12 mouse cellular contexts compared by ENCODE assay signal in genomic region chr13:38070945-38071344, GRCm38 (mm10). TPM values are rescaled to one million over a fixed set of nuclear protein-coding genes. Genes with fewer than 3 reads are reported as not detected.
DNase-seq lines count a peak whose midpoint lies in the region; ATAC-seq lines count a peak whose summit lies in the region.
"Had no signal": no experiment of that assay in that cellular context is flagged by ENCODE, and none has a peak within 500 bp of the region (broad histone marks: within the 10 kb centered on the region; RNA-seq: fewer than 3 reads in every experiment).

No protein-coding gene starts in this region.

- no peak for ATAC-seq in kidney, embryonic 16.5 days (ENCODE audit: low FRiP score, low TSS enrichment)
- ATAC-seq in limb, embryonic 15.5 days (ENCODE audit: insufficient number of reproducible peaks, low FRiP score, low TSS enrichment, low read depth): no peak
- no peak for ATAC-seq in monocyte, adult 5-6 weeks (replicated peaks; ENCODE audit: insufficient number of reproducible peaks, low FRiP score, low TSS enrichment, poor library complexity, severe bottlenecking)

- H3K4me2 ChIP-seq in kidney, embryonic 16.5 days (replicated peaks; ENCODE audit: low read depth, low read length): no peak overlapping the region
- H3K4me2 ChIP-seq in limb, embryonic 15.5 days: no peak overlapping the region
- H3K4me2 ChIP-seq: limb, embryonic 13.5 days; midbrain, embryonic 11.5 days had no signal

- no peaks in the 10 kb centered on the region for H3K36me3 ChIP-seq in kidney, embryonic 16.5 days (ENCODE audit: insufficient read depth, low read length)
- no peaks in the 10 kb centered on the region; the same call in 1 of the 2 replicates for H3K36me3 ChIP-seq in limb, embryonic 15.5 days
- H3K36me3 ChIP-seq: limb, embryonic 13.5 days had no signal

- no peak overlapping the region for H3K4me3 ChIP-seq in kidney, embryonic 16.5 days (ENCODE audit: low read length)
- H3K4me3 ChIP-seq in limb, embryonic 15.5 days: no peak overlapping the region
- H3K4me3 ChIP-seq: limb, embryonic 13.5 days had no signal

- H3K4me1 ChIP-seq in kidney, embryonic 16.5 days (ENCODE audit: insufficient read depth, low read length): peaks cover 6% of the 10 kb centered on the region; the same call in 1 of the 2 replicates
- 0 out of 2 replicates have a peak, but pooled peaks cover 5% of the 10 kb centered on the region for H3K4me1 ChIP-seq in limb, embryonic 15.5 days
- H3K4me1 ChIP-seq: limb, embryonic 13.5 days had no signal

- 61% methylated on average over 4 of the region's 4 CpGs for WGBS in kidney, embryonic 16.5 days
- 47% methylated on average over 4 of the region's 4 CpGs for WGBS in limb, embryonic 15.5 days

- DNase-seq in kidney, postnatal 14 days: peak; percentile 25
- DNase-seq in R1 (ENCODE audit: low read depth, low spot score): peak; percentile 38
- DNase-seq in brain, adult 2 months (ENCODE audit: low read depth, low spot score): peak; percentile 10
- DNase-seq in left cerebral cortex, adult 9 months (ENCODE audit: low spot score in 2 of 2): no peak
- DNase-seq: cerebellum, postnatal 25 days; spleen, adult 18-20 months; thymus, adult 2 months had no signal

- no peak overlapping the region for H3K9ac ChIP-seq in kidney, embryonic 16.5 days (replicated peaks; ENCODE audit: low read length)
- H3K9ac ChIP-seq in limb, embryonic 15.5 days: no peak overlapping the region
- H3K9ac ChIP-seq: limb, embryonic 13.5 days had no signal

- no peaks in the 10 kb centered on the region for H3K9me3 ChIP-seq in kidney, embryonic 16.5 days (ENCODE audit: low read length)
- H3K9me3 ChIP-seq in limb, embryonic 15.5 days: no peaks in the 10 kb centered on the region
- H3K9me3 ChIP-seq: limb, embryonic 13.5 days had no signal

- no peak overlapping the region for H3K27ac ChIP-seq in kidney, embryonic 16.5 days (ENCODE audit: low read length)
- 0 out of 2 replicates have a peak overlapping the region, but pooled peaks have one; percentile 3 for H3K27ac ChIP-seq in limb, embryonic 15.5 days
- H3K27ac ChIP-seq: limb, embryonic 13.5 days had no signal

- no peaks in the 10 kb centered on the region for H3K27me3 ChIP-seq in kidney, embryonic 16.5 days (ENCODE audit: insufficient read depth, low read length)
- no peaks in the 10 kb centered on the region for H3K27me3 ChIP-seq in limb, embryonic 15.5 days
- H3K27me3 ChIP-seq: limb, embryonic 13.5 days had no signal

RNA-seq across cellular contexts. Expression of gene Cage1, which starts 34.1 kb away (rescaled TPM):
- polyA plus RNA-seq in kidney, embryonic 16.5 days (2015; fragmentation: Nextera tagmentation; extraction: Ambion mirVana): 1.1 and 1.4 TPM in 2 replicates
- polyA plus RNA-seq in limb, embryonic 15.5 days (2015; fragmentation: Nextera tagmentation; extraction: Ambion mirVana): 0.78 and 1.0 TPM in 2 replicates
- 0.85 to 1.9 TPM (median 1.0 TPM) in 3 replicates for total RNA-seq in monocyte, adult 5-6 weeks (2017)

RNA-seq across cellular contexts. Expression of gene Riok1, which starts 34.1 kb away (rescaled TPM):
- 49.3 and 54.0 TPM in 2 replicates for polyA plus RNA-seq in kidney, embryonic 16.5 days (2015; fragmentation: Nextera tagmentation; extraction: Ambion mirVana)
- 50.8 and 52.0 TPM in 2 replicates for polyA plus RNA-seq in limb, embryonic 15.5 days (2015; fragmentation: Nextera tagmentation; extraction: Ambion mirVana)
- total RNA-seq in monocyte, adult 5-6 weeks (2017): 161 to 230 TPM (median 187 TPM) in 3 replicates

Comparison
In these comparisons a context has a peak if more than half of its experiments do, and no peak if none do; other contexts are left out.
1. DNase-seq: peak in kidney, postnatal 14 days (single experiment), R1 (single experiment) and brain, adult 2 months (single experiment); none in left cerebral cortex, adult 9 months (0 of 2).